Mouse (Mus musculus) liver, embryonic 14.5 days (tissue): ENCODE measurements at regions not wholly inside any gene's neighbourhood (a gene's known extent, or its start where the extent isn't known, plus 50 kb on each side); places are given as distances from the start of the nearest gene placed in this dataset.

Experiments
- CTCF ChIP-seq: IDR thresholded peaks from 2 replicates; pipeline ENCODE4 v1.5.1; 2016; ENCODE audit warnings: antibody characterized with exemption, low read depth, control low read depth
- EP300 ChIP-seq: IDR thresholded peaks from 2 replicates; pipeline ENCODE4 v1.6.1; 2016; ENCODE audit warnings: antibody characterized with exemption, low read depth

- TF ChIP-seq CTCF (no peak), EP300 (no peak)
Measured at GRCm38 (mm10) chr4:53217608-53218290, 58.1 kb upstream of the Abca1 start.
